Mouse (Mus musculus) heart, postnatal 0 days (tissue): Measurements from ENCODE around the gene Hist1h2ab.

Source experiments
- CTCF ChIP-seq: IDR thresholded peaks from 2 replicates; pipeline ENCODE4 v1.5.1; 2016; ENCODE audit warnings: antibody characterized with exemption, control low read depth, low read depth
- EP300 ChIP-seq: IDR thresholded peaks from 2 replicates; pipeline ENCODE4 v1.6.1; 2016; ENCODE audit warnings: antibody characterized with exemption, low read depth

- TF ChIP-seq CTCF, result no peak
- TF ChIP-seq EP300, result no peak
These were observed 28.1 kb downstream of the Hist1h2ab start for GRCm38 (mm10) chr13:23779025-23779424.
